Mouse (Mus musculus) liver, postnatal 0 days (tissue): ENCODE data around the gene Lrrc4b. TPM values are rescaled to one million over a fixed set of nuclear protein-coding genes. Genes with fewer than 3 reads are reported as not detected.
A peak's percentile ranks its signal among the peaks of the same experiment; 100 is the strongest.

ENCODE experiments used
- ATAC-seq: fragments of 200-750 bp; cut with Nextera tagmentation; 2 replicates; pipeline ENCODE4 v1.8.0; 2017; ENCODE audit warnings: mild to moderate bottlenecking, moderate library complexity
- DNase-seq: peaks from one replicate; pipeline ENCODE4 v3.0.0-alpha.2; 2016
- H3K27ac ChIP-seq: fragments of 300-500 bp; sonication (generic); 2 replicates; pipeline ENCODE4 v1.5.1; 2014; ENCODE audit warnings: antibody characterized with exemption, moderate library complexity, mild to moderate bottlenecking, low read depth
- H3K27me3 ChIP-seq: fragments of 300-500 bp; sonication (generic); 2 replicates; pipeline ENCODE4 v1.6.1; 2014; ENCODE audit warnings: low read length, control low read depth, mixed read lengths; ENCODE audit not compliant: insufficient read depth
- H3K36me3 ChIP-seq: fragments of 300-500 bp; sonication (generic); replicated peaks from 2 replicates; pipeline ENCODE4 v1.6.1; 2014; ENCODE audit warnings: mild to moderate bottlenecking, control low read depth, low read length, moderate library complexity, mixed read lengths; ENCODE audit not compliant: insufficient read depth
- H3K4me1 ChIP-seq: fragments of 300-500 bp; sonication (generic); 2 replicates; pipeline ENCODE4 v1.6.1; 2014; ENCODE audit warnings: antibody characterized with exemption, mild to moderate bottlenecking, control low read depth; ENCODE audit not compliant: insufficient read depth
- H3K4me2 ChIP-seq: fragments of 300-500 bp; sonication (generic); 2 replicates; pipeline ENCODE4 v1.6.1; 2014; ENCODE audit warnings: low read depth, mild to moderate bottlenecking, low read length, moderate library complexity, mixed read lengths
- H3K4me3 ChIP-seq: fragments of 300-500 bp; sonication (generic); 2 replicates; pipeline ENCODE4 v1.5.1; 2014; ENCODE audit warnings: low read depth, low read length
- H3K9ac ChIP-seq: fragments of 300-500 bp; sonication (generic); replicated peaks from 2 replicates; pipeline ENCODE4 v1.6.1; 2014; ENCODE audit warnings: mild to moderate bottlenecking, moderate library complexity
- H3K9me3 ChIP-seq: fragments of 300-500 bp; sonication (generic); 2 replicates; pipeline ENCODE4 v1.6.1; 2016; ENCODE audit warnings: mild to moderate bottlenecking, control low read depth, low read length, mixed read lengths
- CTCF ChIP-seq: sonication (generic); IDR thresholded peaks from 2 replicates; pipeline ENCODE4 v1.5.1; 2016; ENCODE audit warnings: antibody characterized with exemption, low read depth
- EP300 ChIP-seq: IDR thresholded peaks from 2 replicates; pipeline ENCODE4 v1.6.1; 2016; ENCODE audit warnings: antibody characterized with exemption, low read depth, mild to moderate bottlenecking
- WGBS: fragments of 180-500 bp; shearing (Covaris S2); extraction: QIAGEN DNeasy Blood & Tissue Kit; methylation state at CpG from one replicate; pipeline ENCODE4 v1.1.7; 2014; ENCODE audit not compliant: insufficient replicate concordance; 5-methylcytosine and 5-hydroxymethylcytosine counted together
- polyA plus RNA-seq: library from polyadenylated mRNA; unstranded; fragments of >200 nt; fragmentation: Nextera tagmentation; extraction: Ambion mirVana; gene quantifications from 2 replicates; pipeline ENCODE4 v1.2.1, GENCODE M21; 2015

The Lrrc4b gene
- polyA plus RNA-seq, 1 experiment from 2014 or later = not detected

DNA sequence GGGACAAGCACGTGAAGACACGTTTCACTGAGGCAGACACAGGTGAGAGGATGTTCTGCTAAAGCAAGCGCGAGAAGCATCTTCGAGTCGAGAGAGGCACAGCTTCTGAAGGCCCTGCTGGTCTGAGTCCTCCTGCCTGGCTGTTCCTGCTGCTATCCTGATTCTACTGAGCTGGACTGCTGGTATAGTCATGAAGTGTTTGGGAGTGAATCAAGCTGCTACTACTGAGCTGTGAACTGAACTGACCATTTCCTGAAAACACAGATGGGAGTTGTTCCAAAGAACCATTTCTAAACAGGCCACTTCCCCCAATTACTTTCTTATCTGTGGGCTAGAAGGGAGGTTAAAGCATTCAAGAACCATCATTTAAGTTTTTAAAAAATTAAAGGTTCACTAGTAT, 15.5 kb upstream of the Lrrc4b start:
- Histone ChIP-seq H3K27me3 (no peaks in the 10 kb centered on the region), H3K4me1 (no peaks in the 10 kb centered on the region), H3K9me3 (no peaks in the 10 kb centered on the region), H3K4me3 (no peak overlapping the region), H3K9ac (no peak overlapping the region), H3K27ac (no peak overlapping the region), H3K4me2 (no peak overlapping the region), H3K36me3 (no peaks in the 10 kb centered on the region)
- ATAC-seq (no peak), DNase-seq (no peak)
- no peak for TF ChIP-seq EP300
- 70% methylated on average over 6 of the region's 6 CpGs for WGBS

DNA sequence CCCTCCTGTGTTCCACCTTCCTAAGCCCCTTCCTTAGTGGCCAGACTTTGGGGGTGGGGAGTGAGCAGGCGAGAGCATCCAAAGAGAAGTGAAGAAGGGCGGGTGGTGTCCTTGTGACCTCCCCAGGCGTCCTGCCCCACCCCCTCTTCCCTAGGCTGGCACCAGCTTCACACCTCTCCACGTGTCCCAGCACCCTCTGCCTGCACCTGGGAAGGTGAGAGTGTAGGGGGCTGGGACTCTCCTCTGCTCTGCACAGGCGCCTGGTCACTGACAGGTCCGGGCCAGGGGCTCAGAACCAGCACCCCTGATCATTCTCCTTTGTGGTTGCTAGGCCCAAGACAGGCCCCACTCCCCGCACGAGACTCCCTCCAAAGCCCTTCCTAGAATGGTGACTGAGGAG, 1.2 kb upstream of the Lrrc4b start:
- no peaks in the 10 kb centered on the region for H3K4me1 ChIP-seq
- no peaks in the 10 kb centered on the region for H3K9me3 ChIP-seq
- DNase-seq = no peak
- no peak overlapping the region for H3K4me2 ChIP-seq
- no peak overlapping the region for H3K27ac ChIP-seq
- 20% methylated on average over 8 of the region's 8 CpGs for WGBS
- TF ChIP-seq EP300 (no peak), CTCF (no peak)
- no peak for ATAC-seq
- H3K9ac ChIP-seq = no peak overlapping the region
- H3K27me3 ChIP-seq = peaks cover 60% of the 10 kb centered on the region
- H3K4me3 ChIP-seq = no peak overlapping the region
- H3K36me3 ChIP-seq = no peaks in the 10 kb centered on the region

DNA sequence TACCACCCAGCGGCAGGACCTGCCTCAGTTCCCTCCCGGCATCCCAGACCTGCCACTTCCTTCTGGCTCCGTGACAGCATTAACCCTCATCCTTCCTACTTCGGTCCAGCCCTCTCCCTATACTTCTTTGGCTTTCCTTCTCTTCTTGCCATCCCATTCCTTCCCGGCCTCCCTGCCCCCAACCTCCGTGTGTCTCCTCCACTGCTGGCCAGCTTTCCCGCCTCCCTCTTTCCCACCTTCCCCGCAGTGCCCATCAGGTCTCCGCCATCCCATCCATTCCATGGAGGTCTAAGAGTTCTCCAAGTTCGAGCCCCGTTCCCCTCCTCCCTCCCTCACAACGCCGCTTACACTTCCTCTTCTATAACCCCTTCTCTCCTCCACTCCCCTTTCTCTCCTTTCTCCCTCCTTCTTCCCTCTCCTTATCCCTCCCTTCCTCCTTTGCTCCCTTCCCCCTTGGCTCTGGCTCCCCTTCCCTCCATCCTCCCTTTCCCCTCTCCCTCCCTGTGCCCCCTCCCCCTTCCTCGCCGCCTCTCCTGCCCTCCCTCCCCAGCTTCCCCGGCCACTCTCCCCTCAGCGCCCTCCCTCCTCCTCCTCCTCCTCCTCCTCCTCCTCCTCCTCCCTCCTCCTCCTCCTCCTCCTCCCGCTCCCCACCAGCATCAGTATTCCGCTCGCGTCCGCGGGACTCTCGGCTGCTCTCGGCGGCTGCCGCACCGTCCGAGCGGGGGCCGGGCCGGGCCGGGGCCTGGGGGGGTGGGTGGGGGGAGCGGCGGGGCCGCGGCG, 457 bp upstream of the Lrrc4b start:
- no peak for DNase-seq
- no peak overlapping the region for H3K27ac ChIP-seq
- no peak for TF ChIP-seq EP300
- no peak for TF ChIP-seq CTCF

DNA sequence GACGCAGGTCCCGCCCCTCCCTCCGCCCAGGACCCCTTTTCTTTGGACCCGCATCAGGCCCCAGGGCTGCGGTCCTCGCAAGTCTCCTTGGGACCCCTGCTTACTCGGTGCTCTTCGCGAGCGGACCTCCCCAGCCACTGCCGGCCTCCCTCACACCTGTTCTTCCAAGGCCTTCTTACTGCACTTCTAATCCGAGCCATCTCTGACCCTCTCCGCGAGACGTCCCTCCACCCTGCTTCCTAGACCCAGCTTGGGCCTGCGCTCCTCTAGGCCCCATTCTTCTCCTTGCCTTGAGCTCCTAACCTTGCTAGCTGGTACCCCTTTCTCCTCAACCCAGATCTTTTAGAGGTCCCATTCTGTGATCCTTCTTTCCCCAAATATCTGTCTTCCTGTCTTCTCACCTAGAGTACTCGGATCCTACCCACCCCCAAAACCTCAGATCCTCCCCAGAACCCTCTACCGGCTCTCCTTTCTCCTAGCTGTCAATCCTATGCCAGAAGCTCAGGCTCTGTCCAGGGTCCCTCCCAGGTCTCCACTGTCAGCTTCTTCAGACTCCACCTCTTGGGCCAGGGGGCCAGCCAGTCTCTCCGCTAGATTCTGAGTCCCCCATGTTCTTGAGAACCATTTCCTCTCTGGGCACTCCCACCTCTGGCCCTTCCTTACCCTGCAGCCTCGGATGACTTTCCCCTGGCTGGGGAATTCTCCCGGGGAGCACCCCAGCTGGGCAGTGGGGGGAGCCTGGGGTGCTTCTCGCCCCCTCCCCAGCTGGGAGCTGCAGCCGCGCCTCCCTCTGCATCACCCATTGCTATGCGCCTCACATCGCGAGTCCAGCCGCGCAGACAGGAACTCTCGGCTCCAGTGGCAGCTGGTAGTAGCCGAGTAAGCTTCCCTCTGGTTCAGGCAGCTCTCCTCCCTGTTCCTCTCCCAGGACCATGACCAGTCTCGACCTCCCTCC, 993 bp downstream of the Lrrc4b start:
- H3K9me3 ChIP-seq = no peaks in the 10 kb centered on the region
- no peaks in the 10 kb centered on the region for H3K4me1 ChIP-seq
- H3K27me3 ChIP-seq = peaks cover 62% of the 10 kb centered on the region
- ATAC-seq (no peak), DNase-seq (no peak)
- no peak overlapping the region for H3K4me3 ChIP-seq
- no peak overlapping the region for H3K4me2 ChIP-seq
- TF ChIP-seq EP300 (no peak), CTCF (no peak)
- H3K9ac ChIP-seq = no peak overlapping the region
- WGBS = 7% methylated on average over 29 of the region's 32 CpGs
- no peaks in the 10 kb centered on the region for H3K36me3 ChIP-seq
- no peak overlapping the region for H3K27ac ChIP-seq

More for the DNA sequence above, 457 bp upstream of the Lrrc4b start:
- WGBS = 3% methylated on average over 16 of the region's 38 CpGs
- Histone ChIP-seq H3K4me3 (no peak overlapping the region), H3K4me2 (no peak overlapping the region), H3K9ac (no peak overlapping the region), H3K27me3 (peaks cover 62% of the 10 kb centered on the region), H3K36me3 (no peaks in the 10 kb centered on the region), H3K9me3 (no peaks in the 10 kb centered on the region), H3K4me1 (no peaks in the 10 kb centered on the region)
- ATAC-seq = no peak

GRCm38 (mm10) chr7:44432550-44432949, 3.7 kb downstream of the Lrrc4b start:
- Histone ChIP-seq H3K4me1 (no peaks in the 10 kb centered on the region), H3K9ac (no peak overlapping the region), H3K9me3 (no peaks in the 10 kb centered on the region), H3K4me3 (no peak overlapping the region), H3K36me3 (no peaks in the 10 kb centered on the region), H3K4me2 (no peak overlapping the region), H3K27ac (no peak overlapping the region), H3K27me3 (peaks cover 51% of the 10 kb centered on the region)
- WGBS = 68% methylated on average over 6 of the region's 6 CpGs
- TF ChIP-seq EP300 = no peak
- no peak for TF ChIP-seq CTCF
- no peak for DNase-seq
- ATAC-seq = no peak

- Histone ChIP-seq H3K4me2 (no peak overlapping the region), H3K9me3 (no peaks in the 10 kb centered on the region), H3K27me3 (peaks cover 49% of the 10 kb centered on the region), H3K4me3 (no peak overlapping the region), H3K36me3 (no peaks in the 10 kb centered on the region), H3K27ac (no peak overlapping the region), H3K4me1 (no peaks in the 10 kb centered on the region), H3K9ac (no peak overlapping the region)
- DNase-seq (peak; percentile 34), ATAC-seq (peak; percentile 29; the same call in 1 of the 2 replicates)
- no peak for TF ChIP-seq CTCF
- no peak for TF ChIP-seq EP300
- 8% methylated on average over 7 of the region's 7 CpGs for WGBS
Measured at GRCm38 (mm10) chr7:44433371-44433770, 4.6 kb downstream of the Lrrc4b start.
